Mouse (Mus musculus): Measurements from ENCODE around the gene Clptm1.
"Not testable (repeated sequence)": the region's sequence is repeated elsewhere in the genome, so short reads cannot be mapped to it uniquely, and the experiment has no call there.

The Clptm1 gene

DNA sequence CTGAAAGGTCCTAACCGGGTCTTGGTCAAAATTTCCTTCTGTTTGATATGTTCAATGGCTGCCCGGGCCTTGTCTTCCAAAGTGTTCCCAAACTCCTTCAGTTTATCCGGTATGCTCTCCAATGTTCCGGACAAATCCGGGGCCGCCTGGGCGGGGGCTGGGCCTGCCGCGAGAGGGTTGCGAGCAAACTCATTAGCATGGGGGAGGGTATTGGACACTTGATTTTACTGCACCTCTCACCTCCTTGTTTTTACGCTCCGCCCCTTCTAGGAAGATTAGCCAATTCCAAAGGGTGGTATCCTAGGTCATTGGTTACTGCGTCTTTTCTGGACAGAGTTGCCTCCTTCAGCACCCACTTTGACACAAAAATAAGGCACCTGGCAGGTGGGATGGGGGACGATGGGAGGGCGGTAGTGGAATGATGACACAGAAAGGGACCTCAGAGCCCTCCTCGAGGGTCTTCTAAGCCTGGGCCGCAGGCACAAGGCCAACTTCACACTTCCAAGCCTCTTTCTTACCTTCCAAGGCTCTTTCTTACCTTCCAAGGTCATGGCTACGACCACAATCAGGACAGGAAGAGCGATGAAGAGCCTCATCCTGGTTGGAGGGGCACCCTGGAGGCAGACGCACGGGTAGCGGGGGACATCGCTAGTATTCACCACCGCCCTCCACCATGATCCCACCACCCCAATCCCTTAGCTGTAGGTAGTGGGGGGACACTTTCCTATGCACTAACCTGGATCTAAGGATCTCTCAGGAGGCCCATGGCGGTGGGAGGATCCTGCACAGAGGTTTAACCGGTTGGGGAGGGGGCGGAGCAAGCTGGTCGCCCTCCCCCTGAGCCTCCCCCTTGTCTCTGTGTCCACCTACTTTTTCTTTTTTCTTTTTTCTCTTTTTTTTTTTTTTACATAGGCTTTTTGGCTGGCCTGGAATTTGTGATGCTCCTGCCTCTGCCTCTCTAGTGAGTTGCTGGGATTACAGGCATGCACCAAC is 27.3 kb upstream of the Clptm1 start, which contains the start of gene Apoc1:
Gene Apoc1 (minus strand): TSS at position 788 of the 993 bp plus-strand sequence.
- no peak for DNase-seq (ENCODE audit: low spot score)

DNA sequence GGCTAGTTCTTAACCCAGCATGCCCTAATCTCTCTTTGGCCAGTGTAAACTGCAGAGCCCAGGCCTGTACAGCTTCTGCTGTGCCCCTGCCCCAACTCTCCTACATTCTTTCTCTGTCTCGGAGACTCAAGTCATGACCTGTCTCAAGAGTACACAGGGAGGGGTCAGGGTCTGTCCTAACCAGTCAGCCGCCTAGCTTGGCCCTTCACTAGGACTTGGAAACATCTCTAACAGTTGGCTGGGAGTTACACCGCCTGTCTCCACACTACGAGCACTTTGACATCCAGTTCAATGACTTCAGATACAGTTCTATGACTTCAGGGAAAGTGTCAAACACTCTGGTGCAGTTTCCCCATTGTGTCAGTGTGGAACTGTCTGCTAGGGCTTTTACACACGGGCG is 26.6 kb upstream of the Clptm1 start:
- no peak for DNase-seq (ENCODE audit: low spot score)

DNA sequence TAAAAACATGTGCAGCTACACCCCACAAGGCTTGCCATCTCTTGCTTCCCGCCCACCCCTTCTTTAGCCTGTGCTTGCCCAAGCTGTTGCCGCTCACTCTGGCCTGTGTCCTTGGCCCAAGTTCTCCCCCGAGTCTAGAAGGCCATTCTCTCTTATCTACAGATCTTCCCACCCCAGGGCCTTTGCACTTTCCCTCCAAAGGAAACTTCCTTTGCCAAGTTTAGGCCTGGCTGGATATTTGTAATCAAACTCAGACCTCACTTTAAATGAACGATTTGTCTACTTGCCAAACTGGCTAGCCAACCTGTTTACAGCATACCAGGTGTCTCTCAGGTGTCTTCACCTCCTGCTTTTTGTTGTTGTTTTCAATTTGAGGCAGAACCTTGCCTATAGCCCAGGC is 26.0 kb upstream of the Clptm1 start:
- no peak for DNase-seq (ENCODE audit: low spot score)

DNA sequence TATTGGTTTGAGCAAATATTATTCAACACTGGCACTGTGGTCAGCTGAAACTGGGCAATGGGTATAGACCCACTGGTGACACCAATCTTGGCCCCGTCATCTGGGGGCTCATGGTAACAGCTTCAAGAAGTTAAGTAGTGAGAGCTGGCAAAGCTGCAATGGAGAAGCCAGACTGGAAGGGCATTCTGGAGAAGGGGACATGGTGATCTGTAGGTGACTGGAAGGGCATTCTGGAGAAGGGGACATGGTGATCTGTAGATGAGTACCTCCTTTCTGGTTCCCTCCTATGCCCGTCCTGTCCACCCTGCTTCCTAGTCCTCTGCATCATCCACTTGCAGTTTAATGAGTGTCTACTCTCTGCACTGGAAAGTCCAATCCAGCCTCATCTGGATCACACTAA is 23.8 kb upstream of the Clptm1 start:
- no peak for DNase-seq (ENCODE audit: low spot score)

DNA sequence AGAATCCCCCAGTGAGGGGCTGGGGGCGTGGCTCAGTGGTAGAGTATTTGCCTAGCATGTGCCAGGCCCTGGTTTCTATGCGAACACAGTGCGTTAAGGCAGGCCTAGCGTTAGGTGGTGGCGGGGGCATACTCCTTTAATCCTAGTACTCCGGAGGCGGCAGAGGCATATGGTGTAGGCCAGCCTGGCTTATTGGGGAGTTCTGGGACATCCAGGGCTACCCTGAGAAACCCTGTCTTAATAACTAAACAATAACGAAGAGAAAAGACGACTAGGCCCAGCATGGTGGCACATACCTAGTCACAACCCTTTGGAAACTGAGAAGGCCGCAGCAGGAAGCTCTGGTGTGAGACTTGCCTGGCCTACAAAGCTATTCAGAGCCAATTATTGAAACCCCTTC is 23.3 kb upstream of the Clptm1 start:
- DNase-seq (ENCODE audit: low spot score), result no peak

DNA sequence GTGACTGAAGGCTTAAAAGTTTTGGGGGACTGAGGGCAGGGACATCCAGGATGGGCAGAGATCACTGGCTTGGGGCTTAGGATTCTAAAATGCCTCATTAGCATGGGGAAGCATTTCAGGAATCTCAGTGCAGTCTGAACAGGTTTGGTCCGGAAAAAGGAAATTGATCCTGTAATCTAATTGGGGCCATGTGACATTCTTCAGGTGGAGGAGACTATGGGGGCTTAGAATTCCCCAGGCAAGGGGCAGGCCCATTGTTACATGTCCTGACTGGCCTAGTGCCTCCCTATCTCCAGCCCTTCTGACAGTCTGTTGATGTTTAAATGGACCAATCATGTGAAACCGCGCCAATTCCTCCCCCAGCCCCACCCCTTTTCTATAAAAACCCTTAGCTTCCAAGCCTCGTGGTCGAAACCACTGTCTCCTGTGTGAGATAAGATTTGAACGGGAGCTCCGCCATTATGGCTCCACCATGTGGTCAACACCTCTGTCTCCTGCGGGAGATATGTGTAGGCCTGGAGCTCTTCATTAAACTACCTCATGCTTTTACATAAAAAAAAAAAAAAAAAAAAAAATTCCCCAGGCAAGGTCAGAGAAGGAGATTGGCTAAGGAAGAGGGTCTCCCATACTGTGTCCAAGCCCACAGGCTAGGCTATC is 22.2 kb upstream of the Clptm1 start:
- not testable (repeated sequence) for DNase-seq (ENCODE audit: low spot score)

DNA sequence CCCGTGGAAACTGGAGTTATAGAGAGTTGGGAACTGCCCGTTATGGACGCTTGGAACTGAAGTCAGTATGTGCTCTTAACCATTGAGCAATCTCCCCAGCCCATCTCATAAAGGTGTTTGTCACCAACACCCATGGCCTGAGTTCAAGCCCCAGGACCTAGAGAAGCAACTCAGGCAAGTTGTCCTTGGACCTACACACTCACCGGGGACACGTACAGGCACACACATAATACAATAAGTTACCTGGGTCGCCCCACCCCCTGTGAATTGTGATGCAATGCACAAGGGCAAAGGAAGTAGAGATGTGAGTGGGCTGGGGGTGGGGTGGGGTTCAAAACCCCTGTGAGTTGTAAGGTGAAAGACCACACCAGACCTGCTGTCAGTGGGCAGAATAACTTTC is 21.7 kb upstream of the Clptm1 start:
- no peak for DNase-seq (ENCODE audit: low spot score)

DNA sequence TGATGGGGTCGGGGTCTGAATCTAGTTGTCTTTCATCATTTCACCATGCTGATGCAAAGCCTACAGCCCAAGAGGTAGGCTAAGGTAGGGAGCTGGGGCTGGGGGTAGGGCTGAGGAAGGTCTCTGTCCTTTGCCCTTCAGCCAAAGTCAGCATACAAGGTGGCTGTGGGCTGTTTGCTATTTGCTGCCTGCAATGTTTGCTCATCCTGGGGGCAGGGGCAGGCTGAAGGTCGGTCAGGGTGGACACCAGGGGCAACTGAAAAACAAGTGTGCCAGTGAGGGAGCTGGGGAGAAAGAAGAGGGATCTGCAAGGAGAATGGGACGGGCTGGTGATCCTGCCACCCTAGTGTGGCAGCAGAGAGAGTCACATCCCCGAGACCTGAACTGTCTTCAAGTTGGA is 20.5 kb upstream of the Clptm1 start:
- no peak for DNase-seq (ENCODE audit: low spot score)

DNA sequence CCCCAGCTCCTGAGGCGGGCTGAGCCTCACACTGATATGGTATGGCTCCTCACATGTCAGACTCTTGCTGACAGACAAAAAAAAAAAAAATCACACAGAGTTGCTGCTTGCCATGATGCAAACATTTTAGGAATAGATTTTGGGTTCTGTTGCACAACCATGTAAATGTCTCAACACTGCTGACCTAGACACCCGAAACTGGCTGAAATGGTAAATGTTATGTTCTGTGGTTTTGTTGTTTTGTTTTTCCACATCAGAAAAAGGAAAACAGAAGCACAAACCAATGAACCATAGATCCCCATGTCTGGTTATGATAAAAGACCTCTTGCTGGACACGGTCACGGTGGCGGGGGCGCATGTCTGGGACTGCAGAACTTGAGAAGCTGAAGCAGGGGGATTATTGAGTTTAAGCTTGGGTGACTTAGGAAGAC is 19.0 kb upstream of the Clptm1 start:
- no peak for DNase-seq (ENCODE audit: low spot score)

DNA sequence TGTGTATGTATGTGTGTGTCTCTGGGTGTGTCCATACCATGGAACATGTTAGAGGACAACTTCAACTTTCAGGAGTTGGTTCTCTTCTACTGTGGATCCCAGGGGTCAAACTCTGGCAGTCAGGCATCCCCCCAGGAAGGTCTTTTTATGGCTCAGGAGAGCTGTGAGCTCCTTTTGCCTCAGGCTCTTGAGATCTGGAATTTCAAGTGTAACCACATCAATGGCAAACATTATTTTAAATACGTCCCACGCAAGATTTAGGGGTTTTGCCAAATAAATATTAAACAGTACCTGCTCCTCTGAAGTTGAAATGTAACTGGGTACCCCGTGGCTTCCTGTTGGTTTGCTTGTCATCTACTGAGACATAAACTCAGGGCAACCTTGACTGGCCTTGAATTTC is 18.1 kb upstream of the Clptm1 start:
- DNase-seq (ENCODE audit: low spot score), result no peak

DNA sequence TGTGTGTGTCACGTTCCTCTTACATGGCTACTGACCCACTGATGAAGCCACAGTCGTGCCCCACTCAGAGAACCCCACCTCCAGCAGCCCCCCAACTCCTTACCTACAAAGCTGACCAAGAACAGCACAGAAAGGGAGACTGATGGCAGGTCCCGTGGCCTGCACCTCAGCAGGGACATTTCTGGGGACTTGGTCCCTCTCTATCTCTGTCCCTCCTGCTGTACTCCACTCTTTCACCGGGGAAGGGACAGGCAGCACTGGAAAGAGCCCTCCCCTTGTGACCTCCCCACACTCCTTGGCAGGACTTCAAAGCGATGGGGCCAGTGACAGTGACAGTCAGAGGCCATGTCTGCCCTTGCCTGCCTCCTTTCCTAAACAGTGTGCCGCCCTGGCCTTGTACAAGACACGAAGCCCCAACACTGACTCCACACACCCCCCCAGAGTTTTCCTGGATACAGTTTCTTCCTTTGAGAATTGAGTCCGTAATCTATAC is 16.4 kb upstream of the Clptm1 start, which contains the start of the genes Gm44805 and Apoc4:
Gene Gm44805 (minus strand): TSS at position 222 of the 493 bp plus-strand sequence.
Gene Apoc4 (minus strand): TSS at position 278 of the 493 bp plus-strand sequence.
- DNase-seq (ENCODE audit: low spot score), result no peak

DNA sequence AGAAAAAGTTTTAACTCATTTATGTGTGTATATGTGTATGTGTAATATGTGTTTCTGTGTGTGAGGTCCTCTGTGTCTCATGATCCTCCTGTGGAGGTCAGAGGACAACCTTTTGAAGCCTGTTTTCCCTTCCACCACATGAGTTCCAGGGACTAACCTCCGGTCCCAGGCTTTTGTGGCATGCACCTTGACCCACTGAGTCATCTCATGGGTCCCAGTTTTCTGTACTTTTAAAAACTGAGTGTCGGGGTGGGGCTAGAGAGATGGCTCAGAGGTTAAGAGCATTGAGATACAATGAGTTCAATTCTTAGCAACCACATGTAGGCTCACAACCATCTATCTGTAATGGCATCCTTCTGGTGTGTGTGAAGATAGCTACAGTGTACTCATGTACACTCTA is 15.9 kb upstream of the Clptm1 start:
- DNase-seq (ENCODE audit: low spot score), result no peak

DNA sequence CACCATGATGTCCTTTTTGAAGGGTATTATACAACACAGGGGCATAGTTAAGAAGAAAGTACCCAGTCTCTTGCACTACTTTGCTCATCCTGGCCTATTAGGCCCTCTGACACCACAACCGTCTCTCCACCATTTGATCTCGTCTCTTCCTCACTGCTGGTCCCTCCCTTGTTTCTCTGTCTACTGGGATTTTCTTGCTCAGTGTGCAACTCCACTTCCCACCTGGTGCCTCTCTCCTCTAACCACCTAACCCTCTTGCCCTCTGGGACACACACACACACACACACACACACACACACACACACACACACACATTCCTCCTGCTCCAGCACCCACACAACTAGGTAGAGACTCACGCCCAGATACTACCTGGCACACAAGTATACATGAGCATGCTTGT is 14.1 kb upstream of the Clptm1 start:
- no peak for DNase-seq (ENCODE audit: low spot score)

DNA sequence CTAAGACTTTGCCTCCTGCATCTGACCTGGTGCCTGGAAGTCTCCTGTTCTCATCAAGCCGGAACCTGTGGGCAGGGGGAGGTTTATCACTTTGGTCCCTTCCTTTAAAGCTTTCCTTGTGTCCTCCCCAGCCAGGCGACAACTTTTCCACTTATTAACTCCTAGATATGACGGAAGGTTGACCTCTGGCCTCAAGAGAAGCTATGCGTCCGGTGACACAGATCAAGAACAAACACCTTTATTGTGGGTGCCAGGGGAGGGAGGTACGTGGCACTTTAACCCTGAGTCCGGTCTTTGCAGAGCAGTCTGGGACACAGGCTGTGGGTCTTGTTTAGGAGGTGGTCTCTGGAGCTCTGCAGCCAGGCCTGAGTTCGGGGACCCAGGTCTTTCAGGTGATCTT is 13.0 kb upstream of the Clptm1 start, which contains the start of gene Apoc2:
Gene Apoc2 (minus strand): TSS at position 70 of the 400 bp plus-strand sequence.
- no peak for DNase-seq (ENCODE audit: low spot score)

DNA sequence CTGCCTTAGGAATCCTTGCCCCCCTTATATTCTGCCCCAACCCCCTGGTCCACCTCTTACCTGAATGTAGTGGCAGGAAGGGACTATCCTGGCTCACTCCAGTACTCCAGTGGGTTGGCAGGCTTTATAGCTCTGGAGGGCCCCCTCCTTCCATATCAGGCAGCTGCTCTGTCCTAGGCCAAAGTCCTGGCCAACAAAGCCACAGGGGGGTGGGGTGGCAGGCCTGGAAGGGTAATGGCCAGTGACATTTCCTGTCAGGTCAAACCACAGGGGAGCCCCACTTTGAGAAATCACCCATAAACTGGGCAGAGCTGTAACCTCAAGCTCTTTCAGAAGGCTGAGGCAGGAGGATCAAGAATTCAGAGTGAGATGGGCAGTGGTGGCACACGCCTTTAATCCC is 11.8 kb upstream of the Clptm1 start:
- DNase-seq (ENCODE audit: low spot score), result no peak

DNA sequence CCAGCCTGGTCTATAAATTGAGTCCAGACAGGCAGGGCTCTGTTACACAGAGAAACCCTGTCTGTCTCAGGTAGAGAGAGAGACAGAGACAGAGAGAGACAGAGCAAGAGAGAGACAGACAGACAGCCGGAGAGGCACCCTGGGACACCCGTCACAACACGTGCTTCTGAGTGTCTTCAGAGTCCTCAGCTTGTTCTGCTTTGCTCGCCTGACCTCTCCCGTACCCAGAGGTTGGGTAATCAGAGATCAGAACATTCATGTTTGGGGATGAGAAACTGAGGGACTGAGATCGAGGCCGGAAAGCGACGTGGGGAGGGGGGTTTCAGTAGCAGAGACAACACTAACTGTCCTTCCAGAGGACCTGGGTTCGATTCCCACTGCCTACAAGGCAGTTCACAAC is 11.0 kb upstream of the Clptm1 start:
- no peak for DNase-seq (ENCODE audit: low spot score)

DNA sequence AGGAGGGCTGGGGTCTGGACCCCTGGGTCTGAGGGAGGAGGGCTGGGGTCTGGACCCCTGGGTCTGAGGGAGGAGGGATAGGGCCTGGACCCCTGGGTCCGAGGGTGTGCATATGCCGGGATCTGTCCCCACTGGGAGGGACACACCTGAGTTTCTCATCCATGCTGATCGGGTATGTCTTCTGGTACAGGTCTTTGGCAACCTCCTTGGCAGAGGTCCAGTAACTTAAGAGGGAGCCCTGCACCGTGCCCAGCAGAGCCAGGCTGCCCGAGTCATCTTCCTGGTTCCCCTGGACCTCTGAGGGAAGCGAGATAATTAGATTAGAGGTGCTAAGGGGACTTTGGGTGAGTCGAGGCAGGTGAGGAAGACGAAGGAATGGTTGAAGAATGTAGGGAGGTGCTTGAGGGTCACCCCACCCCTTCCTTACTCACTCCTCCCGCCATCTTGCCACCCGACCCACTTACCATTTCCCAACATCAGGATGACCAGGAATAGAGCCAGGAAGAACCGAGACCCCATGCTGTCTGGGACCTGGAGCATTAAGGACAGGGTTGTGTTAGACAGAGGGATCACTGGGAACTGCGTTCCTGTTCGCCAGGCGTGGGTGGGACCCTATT is 8.4 kb upstream of the Clptm1 start:
- DNase-seq (ENCODE audit: low spot score), result no peak

DNA sequence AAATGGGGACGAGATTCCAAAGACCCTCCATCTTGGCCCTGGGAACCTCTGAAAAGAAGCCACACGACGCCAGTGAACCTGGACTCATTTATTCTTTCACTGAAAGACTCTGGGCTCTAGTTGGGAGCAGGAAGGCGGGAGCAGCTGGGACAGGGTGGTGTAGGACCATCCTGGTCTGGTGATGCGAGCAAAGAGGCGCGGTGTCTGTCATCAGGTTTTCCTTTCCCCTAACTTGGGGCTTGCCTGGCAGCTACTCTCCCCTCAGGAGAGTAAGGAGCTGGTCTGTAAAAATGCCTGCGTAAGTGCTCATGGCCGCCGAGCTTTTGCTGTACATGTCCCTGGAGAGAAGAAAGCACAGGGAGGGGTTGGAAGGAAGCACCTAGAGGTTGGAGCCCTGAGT is 6.7 kb upstream of the Clptm1 start:
- DNase-seq (ENCODE audit: low spot score), result no peak

DNA sequence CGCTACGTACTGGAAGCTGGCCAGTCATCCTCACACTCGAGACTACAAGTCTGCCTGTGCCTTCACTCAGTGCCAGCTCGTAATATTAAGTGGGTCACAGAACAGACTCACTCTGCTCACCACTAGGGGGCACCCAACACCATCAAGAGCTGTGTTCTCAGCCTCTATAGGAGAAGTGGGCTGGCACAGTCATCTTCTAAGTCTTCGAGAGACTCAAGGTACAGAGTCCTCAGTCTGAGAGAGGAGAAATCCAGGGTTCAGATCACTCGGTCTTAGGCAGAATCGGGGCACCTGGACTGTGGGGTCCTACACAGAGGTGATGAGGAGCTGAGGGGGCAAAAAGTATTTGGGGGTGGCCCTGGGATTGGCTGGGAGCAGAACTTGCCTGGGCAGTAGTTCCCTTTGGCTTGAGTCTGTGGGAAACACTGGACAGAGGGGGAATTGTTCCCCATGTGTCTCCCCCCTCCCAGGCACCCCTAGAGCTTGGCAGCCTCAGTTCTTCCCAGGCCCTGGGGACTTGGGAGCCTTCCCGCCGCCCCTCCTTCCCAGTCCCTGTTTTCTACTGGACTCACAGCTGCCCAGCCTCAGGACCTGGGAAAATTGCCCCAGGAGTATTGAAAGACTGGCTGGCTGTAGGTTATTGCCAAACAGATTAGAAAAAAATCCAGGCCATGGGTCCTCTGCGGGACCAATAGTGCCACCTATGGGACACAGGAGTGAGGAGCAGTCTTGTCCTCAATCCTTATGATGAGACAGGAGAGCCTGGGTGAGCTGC is 4.3 kb upstream of the Clptm1 start:
- peak; percentile 96 for DNase-seq (ENCODE audit: low spot score)

DNA sequence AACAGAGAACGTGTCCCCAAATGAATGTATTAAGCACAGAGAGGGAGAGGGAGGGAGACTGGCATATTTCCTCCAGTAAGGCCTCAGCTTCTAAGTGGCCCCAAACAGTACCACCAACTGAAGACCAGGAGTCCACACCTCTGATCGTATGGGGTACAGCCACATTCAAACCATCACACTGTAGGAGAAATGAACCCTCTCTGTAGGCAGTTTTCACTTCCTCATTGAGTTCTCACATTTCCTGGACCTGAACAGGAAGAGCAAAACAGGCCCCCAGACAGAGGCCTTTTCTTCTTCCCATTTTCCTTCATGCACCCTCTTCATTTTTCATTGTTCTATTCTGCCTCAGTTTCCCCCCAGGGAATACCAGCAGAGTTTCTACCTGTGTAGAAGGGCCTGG is 2.6 kb upstream of the Clptm1 start:
- no peak for DNase-seq (ENCODE audit: low spot score)

DNA sequence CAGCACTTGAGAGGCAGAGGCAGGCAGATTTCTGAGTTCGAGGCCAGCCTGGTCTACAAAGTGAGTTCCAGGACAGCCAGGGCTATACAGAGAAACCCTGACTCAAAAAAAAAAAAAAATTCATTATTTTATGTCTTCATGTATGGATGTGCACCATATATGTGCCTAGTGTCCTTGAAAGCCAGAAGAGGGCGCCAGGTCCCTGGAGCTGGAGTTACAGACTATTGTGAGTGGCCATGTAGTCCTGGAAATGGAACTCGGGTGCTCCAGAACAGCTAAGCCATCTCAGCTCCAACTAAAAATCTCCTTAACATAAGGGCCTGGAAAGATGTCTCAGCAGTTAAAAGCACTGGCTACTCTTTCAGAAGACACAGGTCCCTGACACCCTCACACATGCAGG is 1.9 kb upstream of the Clptm1 start:
- DNase-seq (ENCODE audit: low spot score), result no peak
